13 mouse cellular contexts compared by ENCODE assay signal in the genomic region with DNA sequence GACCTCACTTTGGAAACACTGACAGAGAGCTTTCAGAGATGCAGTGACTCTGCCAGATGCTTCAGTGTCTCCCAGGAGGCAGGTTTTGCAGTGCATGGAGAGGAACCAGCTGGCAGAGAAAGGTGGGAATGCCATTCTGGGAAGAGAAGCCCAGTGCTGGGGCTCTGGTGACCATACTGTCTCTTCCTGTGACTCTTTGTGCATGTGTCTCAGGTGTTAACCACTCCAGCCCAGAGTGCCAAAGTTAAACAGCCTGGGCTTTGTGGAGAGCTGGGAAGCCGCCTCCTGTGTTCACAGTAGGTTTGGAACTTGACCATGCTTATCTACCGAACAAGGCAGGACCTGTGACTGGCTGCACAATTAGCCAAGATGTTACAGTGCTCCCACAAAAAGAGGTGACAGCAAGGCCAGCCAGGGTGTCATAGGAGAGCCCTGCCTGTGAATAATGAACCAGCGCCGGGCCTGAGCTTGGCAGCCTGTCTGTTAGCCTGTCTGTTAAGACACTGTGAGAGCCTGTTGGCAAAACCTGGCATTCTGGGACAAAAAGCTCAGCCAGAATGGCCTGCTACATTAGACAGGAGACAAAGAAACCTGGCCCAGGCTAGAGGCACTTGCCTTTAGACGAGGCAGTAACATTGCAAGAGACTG. TPM values are rescaled to one million over a fixed set of nuclear protein-coding genes. Genes with fewer than 3 reads are reported as not detected.
DNase-seq lines count a peak whose midpoint lies in the region; ATAC-seq lines count a peak whose summit lies in the region.
"Had no signal": no experiment of that assay in that cellular context is flagged by ENCODE, and none has a peak within 500 bp of the region (broad histone marks: within the 10 kb centered on the region; RNA-seq: fewer than 3 reads in every experiment).

No protein-coding gene starts in this region.

- H3K4me1 ChIP-seq in forebrain, embryonic 15.5 days, result peaks cover 14% of the 10 kb centered on the region
- peaks cover 9% of the 10 kb centered on the region; the same call in 1 of the 2 replicates for H3K4me1 ChIP-seq in neural tube, embryonic 14.5 days (ENCODE audit: control insufficient read depth, insufficient read depth, low read length)

- peak; percentile 73 to 81 for DNase-seq in cerebellum, postnatal 10 days
- DNase-seq in cerebellum, adult 18-20 months, result no peak
- peak; percentile 25 to 47 for DNase-seq in layer of hippocampus, postnatal 14 days (ENCODE audit: low spot score in 2 of 2)
- no peak for DNase-seq in layer of hippocampus, adult 9-10 months (ENCODE audit: low spot score)
- no peak for DNase-seq in left cerebral cortex, adult 8-10 months (ENCODE audit: low spot score in 2 of 2)
- DNase-seq in liver, result no peak
- DNase-seq: B cell, adult 2 months; embryo, embryonic 11 days; gastrocnemius, postnatal 10 days had no signal

- no peaks in the 10 kb centered on the region for H3K36me3 ChIP-seq in forebrain, embryonic 15.5 days
- no peaks in the 10 kb centered on the region for H3K36me3 ChIP-seq in neural tube, embryonic 14.5 days (ENCODE audit: control insufficient read depth, insufficient read depth, low read length)

- peak overlapping the region; percentile 67 for H3K27ac ChIP-seq in forebrain, embryonic 15.5 days (replicated peaks)
- H3K27ac ChIP-seq in neural tube, embryonic 14.5 days (ENCODE audit: low read depth, low read length), result peak overlapping the region; percentile 52; the same call in 1 of the 2 replicates
- H3K27ac ChIP-seq: kidney, postnatal 0 days had no signal

- peak; percentile 90 for ATAC-seq in forebrain, embryonic 15.5 days (replicated peaks)
- ATAC-seq in neural tube, embryonic 14.5 days (ENCODE audit: low read depth), result peak; percentile 51; the same call in 1 of the 2 replicates

- no peak overlapping the region for H3K4me3 ChIP-seq in forebrain, embryonic 15.5 days
- no peak overlapping the region for H3K4me3 ChIP-seq in neural tube, embryonic 14.5 days (ENCODE audit: low read depth, low read length)
- H3K4me3 ChIP-seq: myocyte had no signal

- no peak overlapping the region for H3K4me2 ChIP-seq in forebrain, embryonic 15.5 days (replicated peaks)
- no peak overlapping the region for H3K4me2 ChIP-seq in neural tube, embryonic 14.5 days (ENCODE audit: low read depth, low read length)

- H3K9me3 ChIP-seq in forebrain, embryonic 15.5 days, result no peaks in the 10 kb centered on the region
- H3K9me3 ChIP-seq in neural tube, embryonic 14.5 days (ENCODE audit: control insufficient read depth, low read length), result no peaks in the 10 kb centered on the region

- H3K27me3 ChIP-seq in forebrain, embryonic 15.5 days, result 0 out of 2 replicates have a peak, but pooled peaks cover 3% of the 10 kb centered on the region
- no peaks in the 10 kb centered on the region for H3K27me3 ChIP-seq in neural tube, embryonic 14.5 days (ENCODE audit: control insufficient read depth, insufficient read depth, low read length)

- H3K9ac ChIP-seq in forebrain, embryonic 15.5 days (replicated peaks), result no peak overlapping the region
- no peak overlapping the region for H3K9ac ChIP-seq in neural tube, embryonic 14.5 days (replicated peaks; ENCODE audit: low read depth, low read length)

- WGBS in forebrain, embryonic 15.5 days, result 17% methylated on average over 5 of the region's 5 CpGs
- 38% methylated on average over 5 of the region's 5 CpGs for WGBS in neural tube, embryonic 14.5 days

RNA-seq across cellular contexts. Expression of a gene that starts 25.9 kb away (rescaled TPM):
- 10 to 100 TPM; 38.9 to 39.4 TPM for total RNA-seq in layer of hippocampus, postnatal 14 days (2021)
- polyA plus RNA-seq in forebrain, embryonic 15.5 days (2015; fragmentation: Nextera tagmentation; extraction: Ambion mirVana), result 25.7 TPM in 2 replicates
- polyA plus RNA-seq in neural tube, embryonic 14.5 days (2014; fragmentation: Nextera tagmentation; extraction: Ambion mirVana), result 21.5 and 36.9 TPM in 2 replicates
- total RNA-seq in left cerebral cortex, adult 8-10 months (2022), result 10 to 100 TPM; 25.3 to 30.3 (median 28.1) TPM

Comparison
In these comparisons a context has a peak if more than half of its experiments do, and no peak if none do; other contexts are left out.
1. DNase-seq: peak in cerebellum, postnatal 10 days (2 of 2) and layer of hippocampus, postnatal 14 days (2 of 2); none in cerebellum, adult 18-20 months (0 of 2), layer of hippocampus, adult 9-10 months (single experiment), left cerebral cortex, adult 8-10 months (0 of 2) and liver (single experiment).